ENCODE assay signal across 23 mouse cellular contexts in genomic region chr8:113190537-113190936, GRCm38 (mm10).
DNase-seq lines count a peak whose midpoint lies in the region; ATAC-seq and TF ChIP-seq lines count a peak whose summit lies in the region.
"Had no signal": no experiment of that assay in that cellular context is flagged by ENCODE, and none has a peak within 500 bp of the region (broad histone marks: within the 10 kb centered on the region; RNA-seq: fewer than 3 reads in every experiment).

No protein-coding gene starts in this region.

- peaks cover 10% of the 10 kb centered on the region for H3K4me1 ChIP-seq in cerebellum, adult 2 months (ENCODE audit: control insufficient read depth, insufficient read depth, low read length)
- no peaks in the 10 kb centered on the region for H3K4me1 ChIP-seq in midbrain, embryonic 10.5 days
- H3K4me1 ChIP-seq: embryonic facial prominence, embryonic 13.5 days; forebrain, embryonic 12.5 days; heart, embryonic 13.5 days; hindbrain, embryonic 12.5 days had no signal

- H3K27me3 ChIP-seq in cerebellum, adult 2 months (ENCODE audit: control insufficient read depth, insufficient read depth, low read length), result no peaks in the 10 kb centered on the region
- H3K27me3 ChIP-seq in midbrain, embryonic 10.5 days (ENCODE audit: low read depth, poor library complexity, severe bottlenecking), result no peaks in the 10 kb centered on the region
- H3K27me3 ChIP-seq: embryonic facial prominence, embryonic 13.5 days; forebrain, embryonic 12.5 days; heart, embryonic 13.5 days; hindbrain, embryonic 12.5 days had no signal

- WGBS in cerebellum, adult 2 months, result 13% methylated on average over 1 of the region's 1 CpGs
- 61% methylated on average over 1 of the region's 1 CpGs for whole genome bisulfite sequencing in midbrain, embryonic 10.5 days

- TF ChIP-seq POLR2A in cerebellum, adult 2 months (IDR thresholded peaks at IDR 0.05; ENCODE audit: borderline replicate concordance, insufficient read depth, low read length), result no peak

- H3K9me3 ChIP-seq in midbrain, embryonic 10.5 days (replicated peaks), result no peaks in the 10 kb centered on the region
- H3K9me3 ChIP-seq: embryonic facial prominence, embryonic 13.5 days; forebrain, embryonic 12.5 days; heart, embryonic 13.5 days; hindbrain, embryonic 12.5 days had no signal

- ATAC-seq in cerebellum, adult (ENCODE audit: insufficient number of reproducible peaks, low FRiP score, low TSS enrichment), result peak; percentile 89
- ATAC-seq: CD4-positive, CD25-positive, alpha-beta regulatory T cell, adult 4 months; forebrain, postnatal 0 days; hindbrain, embryonic 16.5 days; inflammation-experienced regulatory T-cells, adult 6 months had no signal

- TF ChIP-seq CTCF in cerebellum, adult 2 months (IDR thresholded peaks at IDR 0.05; ENCODE audit: borderline replicate concordance, insufficient read depth, low read depth, low read length), result no peak

- intact Hi-C loops in heart, postnatal 14 days (cut with DNase I), result no loop called here

- no peaks in the 10 kb centered on the region for H3K36me3 ChIP-seq in midbrain, embryonic 10.5 days
- H3K36me3 ChIP-seq: embryonic facial prominence, embryonic 13.5 days; forebrain, embryonic 12.5 days; G1E; heart, embryonic 13.5 days; hindbrain, embryonic 12.5 days had no signal

- no peak overlapping the region for H3K27ac ChIP-seq in cerebellum, adult 2 months (ENCODE audit: insufficient read depth, low read length)
- H3K27ac ChIP-seq in midbrain, embryonic 10.5 days (replicated peaks), result no peak overlapping the region
- H3K27ac ChIP-seq: embryonic facial prominence, embryonic 13.5 days; forebrain, embryonic 12.5 days; gastrocnemius, adult 2 months; heart, embryonic 13.5 days; hindbrain, embryonic 12.5 days had no signal

- DNase-seq in cerebellum, postnatal 4 days (ENCODE audit: low spot score in 2 of 2), result no peak
- peak; percentile 75 to 91 for DNase-seq in cerebellum, adult 2 months
- peak; percentile 49 to 64 for DNase-seq in cerebellum, postnatal 10 days
- DNase-seq in frontal cortex, postnatal 25 days (ENCODE audit: low spot score in 2 of 2), result no peak
- DNase-seq in heart, postnatal 14 days, result no peak
- no peak for DNase-seq in midbrain, embryonic 10.5 days (ENCODE audit: low spot score)
- DNase-seq: adrenal gland, adult 8-10 months; adrenal gland, postnatal 36 days; B cell, adult 2 months; forebrain, postnatal 0 days; gastrocnemius, adult 2 months; gastrocnemius, postnatal 25 days; heart, postnatal 4 days; kidney, adult 11 months had no signal

- no peak overlapping the region for H3K4me3 ChIP-seq in cerebellum, adult 2 months (replicated peaks; ENCODE audit: insufficient read depth, low read depth, low read length)
- H3K4me3 ChIP-seq in midbrain, embryonic 10.5 days, result no peak overlapping the region
- H3K4me3 ChIP-seq: embryonic facial prominence, embryonic 13.5 days; forebrain, embryonic 12.5 days; gastrocnemius, adult 2 months; heart, embryonic 13.5 days; hindbrain, embryonic 12.5 days had no signal

Comparison
In these comparisons a context has a peak if more than half of its experiments do, and no peak if none do; other contexts are left out.
1. DNase-seq: peak in cerebellum, adult 2 months (2 of 2) and cerebellum, postnatal 10 days (2 of 2); none in cerebellum, postnatal 4 days (0 of 2), frontal cortex, postnatal 25 days (0 of 2), heart, postnatal 14 days (0 of 2) and midbrain, embryonic 10.5 days (single experiment).